Mouse (Mus musculus): ENCODE measurements around the gene Irak4.

Gene Irak4

DNA sequence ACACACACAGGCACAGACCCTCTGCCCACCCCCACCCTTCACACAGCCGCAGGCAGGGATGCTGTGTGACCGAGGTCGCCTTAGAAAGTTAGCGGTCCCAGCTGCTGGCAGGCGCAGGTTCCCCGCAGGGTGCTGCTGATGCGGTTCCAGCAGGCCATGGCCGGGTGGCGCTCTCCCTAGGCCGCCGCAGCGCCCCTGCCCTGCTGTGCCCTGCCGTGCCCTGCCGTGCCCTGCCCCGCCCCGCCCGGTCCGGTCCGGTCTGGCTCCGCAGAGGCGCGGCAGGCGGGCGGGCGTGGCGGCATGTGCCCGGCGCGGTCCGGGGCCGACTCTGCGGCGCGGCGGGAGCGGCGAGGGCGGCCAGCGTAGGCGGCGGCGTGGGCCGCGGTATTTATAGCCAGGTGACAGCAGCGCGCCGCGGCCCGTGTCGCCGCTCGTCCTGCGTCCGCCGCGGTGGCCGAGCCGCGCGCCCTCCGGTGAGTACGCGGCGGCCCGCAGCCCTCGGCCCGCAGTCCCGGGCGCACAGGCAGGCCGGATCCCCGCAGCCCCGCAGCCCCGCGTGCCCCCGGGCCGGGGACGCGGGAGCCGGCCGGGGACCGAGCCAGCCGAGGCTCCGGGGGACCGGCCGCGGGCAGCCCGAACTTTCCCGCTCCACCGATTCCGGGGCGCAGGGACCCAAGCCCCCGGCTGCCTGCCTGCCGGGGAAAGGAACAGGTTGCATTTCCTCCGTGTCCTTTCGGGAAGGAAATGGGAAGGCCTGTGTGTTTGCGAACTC, 85.6 kb downstream of the Irak4 start, which contains the start of gene Tmem117:
Tmem117 (plus strand) TSS at position 403 of the 772 bp plus-strand sequence.
- no peak for DNase-seq (ENCODE audit: low spot score)

DNA sequence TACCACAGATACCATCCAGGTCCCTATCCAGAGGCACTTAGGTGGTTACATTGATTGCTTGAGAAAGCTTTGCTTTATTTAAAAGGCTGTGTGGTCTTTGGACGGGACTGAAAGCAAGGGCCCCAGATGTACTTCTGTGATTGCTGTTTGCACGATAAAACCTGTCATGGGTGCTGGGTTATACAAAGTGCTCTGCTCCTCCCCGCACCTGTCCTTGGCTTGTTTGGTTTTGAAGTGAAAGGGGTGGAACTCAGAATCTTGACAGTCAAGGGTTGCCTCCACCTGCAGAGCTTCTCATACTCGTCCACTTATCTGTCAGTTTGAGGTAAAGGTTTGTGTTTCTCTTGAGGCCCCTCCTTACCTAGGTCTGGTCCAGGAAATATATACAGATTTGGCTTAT, 87.1 kb downstream of the Irak4 start:
- DNase-seq (ENCODE audit: low spot score) = no peak

Measured in ovary, postnatal 10 days (tissue).